Mouse (Mus musculus) monocyte, adult 5-6 weeks (primary cell): ENCODE data around the gene Sox12. TPM values are rescaled to one million over a fixed set of nuclear protein-coding genes. Genes with fewer than 3 reads are reported as not detected.
"Not testable (repeated sequence)": the region's sequence is repeated elsewhere in the genome, so short reads cannot be mapped to it uniquely, and the experiment has no call there.

ENCODE experiments used
- ATAC-seq: fragments of 153-309, 156-312 bp; replicated peaks from 2 replicates; pipeline ENCODE4 v1.8.0; 2017; ENCODE audit warnings: mild to moderate bottlenecking; ENCODE audit not compliant: low TSS enrichment, insufficient number of reproducible peaks, severe bottlenecking, poor library complexity, low FRiP score
- total RNA-seq: library from RNA; stranded (forward); fragments of 200-1000, 200-491, 200-594 nt; gene quantifications from 3 replicates; pipeline ENCODE4 v1.2.3, GENCODE M21; 2017

The Sox12 gene
- total RNA-seq, 1 experiment from 2014 or later, result not detected

DNA sequence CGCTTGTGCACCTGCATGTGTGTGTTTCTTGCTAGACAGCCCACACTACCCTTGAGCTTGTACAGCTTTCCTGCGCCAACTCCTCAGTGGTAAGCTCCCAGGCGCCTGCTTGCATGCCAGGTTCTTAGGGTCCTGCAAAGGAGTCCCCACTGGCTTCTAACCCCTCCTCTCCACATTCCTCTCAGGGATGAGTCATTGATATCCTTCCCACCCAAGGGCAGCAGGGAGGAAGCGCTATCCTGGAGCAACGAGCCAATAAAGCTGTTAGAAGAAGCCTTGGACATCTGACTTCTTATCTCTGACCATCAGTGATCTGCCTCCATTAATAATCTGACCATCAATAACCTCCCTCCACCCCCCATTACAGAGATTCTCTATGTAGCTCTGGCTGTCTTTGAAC is 29.9 kb downstream of the Sox12 start:
- ATAC-seq, result no peak

DNA sequence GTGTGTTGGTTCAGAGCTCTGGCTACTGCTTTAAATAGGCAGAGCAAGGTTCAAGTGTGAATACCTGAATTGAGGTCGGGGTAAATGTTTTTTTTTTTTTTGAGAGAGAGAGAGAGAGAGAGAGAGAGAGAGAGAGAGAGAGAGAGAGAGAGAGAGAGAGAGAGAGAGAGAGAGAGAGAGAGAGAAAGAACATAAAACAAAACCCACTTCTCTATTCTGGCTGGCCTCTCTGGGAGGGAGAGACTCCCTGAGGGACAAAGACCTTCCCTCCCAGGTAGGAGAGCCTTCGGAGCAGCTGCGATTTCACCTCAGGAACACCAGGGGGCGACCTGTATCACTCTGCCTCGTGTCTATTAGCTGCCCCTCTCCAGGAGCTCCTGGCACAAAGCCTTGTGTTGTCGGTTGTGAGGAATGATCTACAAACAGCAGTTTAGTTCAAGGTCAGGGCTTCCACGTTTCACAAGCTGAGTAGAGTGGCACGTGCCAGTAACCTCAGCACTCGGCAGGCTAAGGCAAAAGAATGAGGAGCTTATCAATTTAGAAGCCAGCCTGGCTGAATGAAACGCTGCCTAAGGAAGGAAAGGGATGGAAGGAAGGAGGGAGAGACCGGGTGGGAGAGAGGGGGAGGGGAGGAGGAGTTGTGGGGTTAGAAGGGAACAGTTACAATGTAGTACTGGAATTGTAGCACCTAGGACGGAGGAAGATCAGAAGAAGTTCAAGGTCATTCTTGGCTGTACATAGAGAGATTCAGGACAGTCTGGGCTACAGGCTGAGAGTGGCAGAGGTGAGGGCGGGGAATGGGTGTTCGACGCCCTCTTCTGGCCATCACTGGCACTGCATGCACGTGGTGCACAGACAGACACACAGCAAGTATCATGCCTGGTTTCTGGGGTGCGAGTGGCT is 34.4 kb downstream of the Sox12 start:
- peak; percentile 73 for ATAC-seq

DNA sequence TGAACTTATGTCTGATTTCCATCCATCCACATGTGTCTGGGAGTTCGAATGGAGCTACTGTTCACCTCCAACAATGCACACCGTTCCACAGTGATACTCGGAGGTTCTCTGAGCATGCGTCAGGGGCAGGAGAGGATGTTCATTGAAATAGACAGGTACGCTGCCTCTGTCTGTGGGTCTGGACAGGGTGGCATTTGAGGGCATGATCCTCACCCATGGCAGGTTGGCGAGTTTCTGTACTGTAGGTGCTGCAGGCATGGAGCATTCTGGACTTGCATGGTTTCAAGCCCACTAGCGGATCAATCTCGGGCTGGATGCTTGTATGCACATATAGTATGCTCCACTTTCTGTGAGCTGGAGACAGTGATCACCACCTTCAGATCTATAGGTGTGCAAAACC is 36.7 kb downstream of the Sox12 start:
- ATAC-seq, result no peak

DNA sequence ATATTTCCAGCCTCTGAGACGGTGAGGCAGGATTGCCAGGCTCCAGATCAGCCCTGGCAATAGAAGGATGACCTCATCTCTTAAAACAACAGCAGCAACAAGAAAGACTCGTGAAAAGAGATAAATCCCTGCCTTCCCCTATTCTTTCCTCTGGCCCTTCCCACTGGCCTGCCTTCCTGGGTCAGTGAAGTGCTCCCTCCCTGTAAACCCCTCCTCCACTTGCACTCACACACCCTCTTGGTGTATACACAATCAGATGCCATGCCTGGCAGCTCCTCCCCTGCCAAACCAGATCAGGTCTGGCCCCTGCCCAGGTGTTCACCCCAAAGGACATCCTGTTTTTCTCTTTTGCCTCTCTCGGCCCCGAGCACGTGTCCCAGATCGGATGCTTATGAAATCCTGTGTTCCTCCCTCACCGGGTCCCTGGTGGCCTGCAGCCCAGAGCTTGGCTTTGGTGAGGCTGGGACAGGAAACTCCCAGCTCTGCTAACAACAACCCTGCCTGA is 37.5 kb downstream of the Sox12 start:
- no peak for ATAC-seq

DNA sequence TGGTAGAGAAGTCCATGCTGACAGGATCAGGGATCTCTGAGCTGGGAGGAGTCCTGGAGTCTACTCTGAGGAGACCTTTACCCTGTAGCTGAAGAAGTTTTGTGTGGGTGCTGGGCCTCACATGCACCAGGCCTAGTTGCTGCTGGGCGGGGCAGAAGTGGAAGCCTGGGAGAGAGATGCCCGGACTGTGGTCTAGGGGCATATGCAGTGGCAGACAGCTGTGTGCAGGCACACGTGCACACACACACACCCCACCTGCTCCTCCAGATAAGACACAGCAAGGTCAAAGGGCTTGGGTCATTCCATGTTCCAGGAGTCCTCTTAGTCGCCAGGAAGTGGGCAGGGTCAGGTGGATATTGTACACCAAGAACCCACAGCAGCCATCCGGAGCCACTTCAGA is 38.2 kb downstream of the Sox12 start:
- ATAC-seq, result no peak

DNA sequence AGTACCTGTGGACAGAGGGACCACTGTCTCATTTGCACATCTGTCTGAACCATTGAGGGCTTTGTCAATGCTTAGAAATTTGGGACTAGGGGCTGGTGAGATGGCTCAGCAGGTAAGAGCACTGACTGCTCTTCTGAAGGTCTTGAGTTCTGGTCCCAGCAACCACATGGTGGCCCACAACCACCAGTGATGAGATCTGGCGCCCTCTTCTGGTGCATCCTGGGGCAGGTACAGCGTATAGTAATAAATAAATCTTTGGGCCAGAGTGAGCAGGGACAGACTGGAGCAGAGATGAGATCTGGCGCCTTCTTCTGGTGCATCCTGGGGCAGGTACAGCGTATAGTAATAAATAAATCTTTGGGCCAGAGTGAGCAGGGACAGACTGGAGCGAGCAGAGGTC is 38.9 kb downstream of the Sox12 start:
- ATAC-seq, result not testable (repeated sequence)

DNA sequence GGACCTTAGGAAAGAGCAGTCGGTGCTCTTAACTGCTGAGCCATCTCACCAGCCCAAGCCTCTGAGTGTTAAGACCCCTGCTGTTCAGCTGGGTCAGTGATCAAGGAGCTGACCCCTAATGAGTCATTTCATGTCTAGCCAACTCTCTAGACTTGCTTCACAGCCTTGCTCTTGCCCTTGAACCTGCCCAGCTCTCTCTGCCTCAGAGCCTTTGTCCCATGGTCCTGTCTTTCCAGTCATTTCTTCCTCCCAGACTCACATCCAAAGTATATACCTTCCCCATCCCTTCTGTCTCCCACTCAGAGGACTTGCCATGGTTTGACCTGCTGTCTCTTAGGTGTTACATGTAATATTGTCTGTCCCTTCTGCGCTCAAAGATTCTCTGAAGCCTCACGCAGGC is 40.6 kb downstream of the Sox12 start:
- no peak for ATAC-seq

DNA sequence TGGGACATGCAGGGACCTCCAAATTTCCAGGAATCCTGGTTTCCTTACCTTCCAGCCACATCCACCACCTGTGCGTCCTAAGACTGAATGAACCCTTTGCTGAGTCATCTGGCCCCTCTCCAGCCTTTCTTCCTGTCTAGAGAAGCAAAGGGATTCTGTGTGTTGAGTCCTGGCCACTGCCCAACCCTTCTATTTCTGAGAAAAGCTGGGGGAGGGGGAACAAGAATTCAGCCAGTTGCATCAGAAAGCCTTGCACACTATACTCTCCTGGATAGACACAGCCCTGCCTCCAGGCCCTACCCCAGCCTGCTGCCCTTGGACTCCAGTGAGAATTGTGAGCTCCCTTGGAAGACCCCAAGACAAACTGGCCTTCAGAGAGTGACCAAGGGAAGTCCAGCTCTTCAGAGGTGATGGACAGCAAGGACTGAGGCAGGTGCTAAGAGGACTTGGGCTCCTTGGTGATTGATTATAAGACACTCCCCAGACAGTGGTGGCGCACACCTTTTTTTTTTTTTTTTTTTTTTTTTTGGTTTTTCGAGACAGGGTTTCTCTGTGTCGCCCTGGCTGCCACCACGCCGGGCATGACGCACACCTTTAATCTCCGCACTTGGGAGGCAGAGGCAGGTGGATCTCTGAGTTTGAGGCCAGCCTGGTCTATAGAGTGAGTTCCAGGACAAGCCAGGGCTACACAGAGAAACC is 47.9 kb downstream of the Sox12 start:
- ATAC-seq, result no peak

DNA sequence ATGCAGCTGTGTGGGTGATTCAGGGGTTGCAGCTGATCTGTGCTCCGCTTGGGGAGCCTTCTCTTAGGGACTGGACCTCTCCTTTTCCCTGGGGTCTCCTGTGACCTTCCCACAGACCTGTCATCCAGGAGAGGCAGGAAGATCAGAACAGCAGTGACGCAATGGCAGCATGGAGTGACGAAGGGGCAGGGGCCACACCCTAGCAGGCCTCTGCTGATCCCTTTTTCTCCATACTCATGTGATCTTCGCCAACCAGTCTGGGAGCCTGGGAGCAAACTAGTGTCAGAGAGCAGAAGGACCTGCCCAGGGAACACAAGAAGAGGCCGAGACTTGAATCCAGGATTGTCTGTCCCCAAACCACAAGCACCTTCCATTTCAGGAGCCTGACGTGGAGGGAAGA is 48.7 kb downstream of the Sox12 start:
- ATAC-seq, result no peak

DNA sequence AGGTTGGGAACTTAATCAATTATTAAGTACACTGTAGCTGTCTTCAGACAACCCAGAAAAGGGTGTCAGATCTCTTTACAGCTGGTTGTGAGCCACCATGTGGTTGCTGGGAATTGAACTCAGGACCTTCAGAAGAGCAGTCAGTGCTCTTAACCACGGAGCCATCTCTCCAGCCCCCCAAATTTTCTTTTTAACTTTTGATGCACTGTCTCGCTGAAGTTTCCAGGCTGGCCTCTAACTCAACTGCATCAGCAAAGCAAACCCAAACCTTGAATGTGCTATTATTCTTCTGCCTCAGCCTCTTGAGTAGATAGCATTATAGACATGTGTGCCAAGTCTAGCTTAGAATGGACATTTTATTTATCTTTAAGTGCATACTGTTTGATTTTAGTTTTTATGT is 50.1 kb downstream of the Sox12 start:
- no peak for ATAC-seq

DNA sequence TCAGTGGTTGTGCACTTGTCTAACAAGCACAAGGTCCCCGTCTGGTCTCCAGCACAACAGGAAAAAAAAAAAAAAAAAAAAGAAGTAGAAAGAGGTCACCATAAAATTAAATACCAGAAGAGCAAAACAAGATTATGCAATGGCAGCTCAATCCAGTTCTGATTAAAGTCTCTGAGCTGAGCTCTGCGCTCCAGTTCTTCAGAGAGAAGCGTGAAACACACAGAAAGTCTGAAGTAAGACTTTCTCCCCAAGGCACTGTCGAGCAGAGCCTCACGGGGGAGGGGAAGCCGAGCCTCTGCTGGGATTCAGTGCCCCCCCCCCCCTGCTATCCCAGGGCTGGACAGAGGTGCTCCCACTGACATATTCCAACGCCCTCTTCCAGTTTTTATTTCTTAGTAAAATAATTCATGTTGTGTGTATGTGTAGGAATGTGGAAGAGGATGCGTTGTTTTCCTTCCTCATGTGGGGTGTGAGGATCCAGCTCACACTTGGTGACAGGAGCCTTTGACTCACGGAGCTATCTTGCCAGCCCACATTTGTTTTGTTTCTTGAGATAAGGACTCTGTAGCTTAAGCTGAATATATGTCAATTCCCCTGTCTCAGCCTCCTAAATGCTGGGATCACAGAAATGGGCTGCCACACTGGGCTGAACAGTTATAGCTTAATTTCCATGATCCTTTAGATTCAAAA is 50.9 kb downstream of the Sox12 start:
- no peak for ATAC-seq

DNA sequence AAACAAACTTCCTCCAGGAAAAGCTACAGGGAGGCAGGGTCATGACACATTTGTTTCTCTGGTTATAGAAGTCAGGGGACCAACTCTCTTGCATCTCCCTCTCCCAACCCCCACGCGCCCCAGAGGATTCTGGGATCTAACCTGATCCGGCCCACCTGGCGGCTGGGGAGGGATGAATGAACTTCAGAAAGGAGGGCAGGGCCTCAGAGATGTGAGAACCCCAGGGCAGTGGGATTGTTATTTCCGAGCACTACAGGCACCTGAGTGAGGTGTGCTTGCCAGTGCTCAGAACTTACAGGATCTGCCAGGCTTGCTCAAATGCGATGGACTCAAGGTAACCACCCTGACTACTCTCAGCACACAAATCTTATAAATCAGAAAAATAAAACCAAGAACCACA is 52.5 kb downstream of the Sox12 start:
- ATAC-seq, result no peak

DNA sequence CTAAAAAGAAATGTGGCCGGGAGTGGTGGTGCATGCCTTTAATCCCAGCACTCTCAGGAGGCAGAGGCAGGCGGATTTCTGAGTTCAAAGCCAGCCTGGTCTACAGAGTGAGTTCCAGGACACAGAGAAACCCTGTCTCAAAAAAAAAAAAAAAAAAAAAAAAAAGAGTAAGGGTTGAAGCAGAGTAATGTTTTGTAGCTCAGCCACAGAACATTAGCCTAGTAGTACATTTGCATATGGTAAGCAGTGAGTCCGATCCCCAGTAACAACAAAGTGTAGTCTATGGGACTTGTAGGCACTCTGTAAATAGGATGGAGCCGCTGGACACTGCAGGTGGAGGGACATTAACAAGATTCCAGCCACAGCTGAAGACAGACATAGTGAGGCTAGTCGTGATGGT is 53.0 kb downstream of the Sox12 start:
- ATAC-seq, result no peak

DNA sequence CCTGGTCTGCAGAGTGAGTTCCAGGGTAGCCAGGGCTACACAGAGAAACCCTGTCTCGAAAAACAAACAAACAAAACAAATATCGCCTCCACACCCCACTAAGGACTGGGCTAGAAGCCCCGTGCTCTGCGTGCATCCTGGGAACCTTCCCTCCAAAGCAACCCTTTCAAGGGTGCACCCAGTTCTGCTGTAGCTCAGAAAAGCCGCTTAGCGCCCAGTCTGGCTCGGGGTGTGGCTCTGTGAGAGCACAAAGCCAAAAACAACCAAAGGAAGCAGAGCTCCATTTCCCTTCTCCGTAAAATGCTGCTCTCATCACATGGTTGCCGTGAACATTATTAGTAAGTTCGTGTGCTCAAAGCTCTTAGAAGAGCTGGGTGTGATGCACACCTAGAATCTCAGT is 53.5 kb downstream of the Sox12 start:
- no peak for ATAC-seq

Other genes starting within 250 kb of the Sox12 start
- 104 to 134 TPM (median 114 TPM) in 3 replicates for gene Csnk2a1, start 171.2 kb downstream of the Sox12 start, total RNA-seq
- 34.6 to 50.1 TPM (median 47.4 TPM) in 3 replicates for gene Tbc1d20, start 104.2 kb downstream of the Sox12 start, total RNA-seq
- gene Rbck1, start 65.4 kb downstream of the Sox12 start, total RNA-seq, result 45.0 to 83.3 TPM (median 59.1 TPM) in 3 replicates
- gene Trib3, start 54.0 kb downstream of the Sox12 start, total RNA-seq, result not detected in 3 replicates
- gene Nrsn2, start 21.4 kb downstream of the Sox12 start, total RNA-seq, result not detected in 3 replicates
- 0.10 to 0.75 TPM in 2 of 3 replicates, not detected in the other for gene Zcchc3, start 17.0 kb upstream of the Sox12 start, total RNA-seq
- gene 6820408C15Rik, start 17.5 kb upstream of the Sox12 start, total RNA-seq, result not detected in 3 replicates
- not detected in 3 replicates for gene Defb23, start 66.6 kb upstream of the Sox12 start, total RNA-seq
- gene Defb20, start 79.0 kb upstream of the Sox12 start, total RNA-seq, result not detected in 3 replicates
- gene Defb22, start 92.1 kb upstream of the Sox12 start, total RNA-seq, result not detected in 3 replicates
- gene Defb26, start 113.6 kb upstream of the Sox12 start, total RNA-seq, result not detected in 3 replicates
- gene Defb28, start 120.2 kb upstream of the Sox12 start, total RNA-seq, result not detected in 3 replicates
- not detected in 3 replicates for gene Defb29, start 142.0 kb upstream of the Sox12 start, total RNA-seq
- not detected in 3 replicates for gene Gm17416, start 171.3 kb upstream of the Sox12 start, total RNA-seq
- gene Defb21, start 174.7 kb upstream of the Sox12 start, total RNA-seq, result not detected in 3 replicates
- not detected in 3 replicates for gene Defb19, start 182.2 kb upstream of the Sox12 start, total RNA-seq
- gene Defb45, start 201.3 kb upstream of the Sox12 start, total RNA-seq, result not detected in 3 replicates
- not detected in 3 replicates for gene Defb36, start 206.3 kb upstream of the Sox12 start, total RNA-seq
- gene Defb25, start 225.0 kb upstream of the Sox12 start, total RNA-seq, result not detected in 3 replicates
- 0.68 to 0.75 TPM in 2 of 3 replicates, not detected in the other for gene Rem1, start 228.9 kb upstream of the Sox12 start, total RNA-seq